Mouse (Mus musculus): ENCODE measurements around the gene Cdadc1. TPM values are rescaled to one million over a fixed set of nuclear protein-coding genes. Genes with fewer than 3 reads are reported as not detected.
A peak's percentile ranks its signal among the peaks of the same experiment; 100 is the strongest.

The Cdadc1 gene
- polyA plus RNA-seq (2012; rRNA removed), result 3.9 and 4.2 TPM in 2 replicates

DNA sequence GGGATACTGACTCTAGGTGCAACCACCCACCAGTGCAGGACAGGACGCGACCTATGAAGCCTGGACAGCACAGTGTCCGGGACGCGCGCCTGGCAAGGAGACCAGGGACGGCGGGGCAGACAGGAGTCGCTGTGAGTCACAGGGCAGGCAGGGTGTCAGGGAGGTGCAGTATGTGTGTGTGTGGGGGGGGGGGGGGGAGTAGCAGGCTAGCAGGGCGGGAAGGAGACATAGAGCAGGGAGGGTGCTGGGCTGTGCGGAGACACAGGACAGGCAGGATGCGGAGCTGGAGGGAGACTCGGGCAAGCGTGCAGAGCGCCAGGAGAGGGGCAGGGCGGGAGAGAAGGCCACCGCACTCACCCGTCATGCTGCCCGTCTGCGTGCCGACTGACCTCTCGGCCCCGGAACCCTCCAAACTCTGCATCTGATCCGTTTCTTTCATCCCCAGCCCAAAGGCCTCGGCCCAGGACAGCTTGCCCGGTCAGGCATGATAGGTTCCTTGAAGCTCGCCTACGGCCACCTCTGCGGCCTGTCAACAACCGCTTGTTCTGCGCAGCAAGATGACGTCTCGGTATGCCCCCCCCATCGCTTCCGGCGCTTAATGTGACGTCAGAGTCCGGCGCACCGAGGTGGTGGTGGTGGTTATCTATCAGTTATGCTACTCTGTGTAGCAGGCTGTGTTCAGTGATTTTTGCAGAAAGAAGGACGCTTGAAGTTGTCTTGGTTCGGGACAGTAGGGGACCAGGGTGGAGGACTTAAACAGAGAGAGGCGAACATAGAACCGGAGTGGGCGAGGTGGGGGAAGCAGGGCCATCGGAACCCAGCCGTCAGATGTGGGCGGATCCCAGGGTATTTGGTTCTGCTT is at the start of gene Cdadc1:
Cdadc1 (minus strand) TSS at position 562 of the 862 bp plus-strand sequence.
- peak; percentile 77 for DNase-seq (ENCODE audit: low read depth, low spot score)
- WGBS, result under 1% methylated on average over 47 of the region's 48 CpGs

- WGBS, result 57% methylated on average over 16 of the region's 16 CpGs
- no peak for DNase-seq (ENCODE audit: low read depth, low spot score)
These were observed 49.3 kb upstream of the Cdadc1 start for GRCm38 (mm10) chr14:59646826-59647697.

DNA sequence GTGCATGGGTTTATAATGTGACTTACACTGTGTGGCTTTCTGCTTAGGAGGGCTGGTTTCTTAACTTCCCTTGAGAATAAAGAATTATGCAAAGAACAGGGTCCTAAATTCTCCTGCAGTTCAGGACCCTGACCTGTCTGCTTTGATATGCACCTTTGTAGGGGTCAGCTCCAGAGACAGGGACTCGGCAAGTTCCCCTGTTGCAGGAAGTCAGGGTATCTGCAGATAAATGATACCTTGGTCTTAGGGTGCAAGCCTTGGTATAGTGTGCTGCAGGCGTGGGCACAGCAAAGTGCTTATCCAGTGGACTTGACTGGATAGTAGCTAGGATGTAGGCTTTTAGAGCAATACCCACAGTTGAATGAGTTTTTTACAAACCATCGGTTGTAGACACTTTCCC is 47.1 kb upstream of the Cdadc1 start:
- WGBS, result 93% methylated on average over 3 of the region's 3 CpGs
- no peak for DNase-seq (ENCODE audit: low read depth, low spot score)

DNA sequence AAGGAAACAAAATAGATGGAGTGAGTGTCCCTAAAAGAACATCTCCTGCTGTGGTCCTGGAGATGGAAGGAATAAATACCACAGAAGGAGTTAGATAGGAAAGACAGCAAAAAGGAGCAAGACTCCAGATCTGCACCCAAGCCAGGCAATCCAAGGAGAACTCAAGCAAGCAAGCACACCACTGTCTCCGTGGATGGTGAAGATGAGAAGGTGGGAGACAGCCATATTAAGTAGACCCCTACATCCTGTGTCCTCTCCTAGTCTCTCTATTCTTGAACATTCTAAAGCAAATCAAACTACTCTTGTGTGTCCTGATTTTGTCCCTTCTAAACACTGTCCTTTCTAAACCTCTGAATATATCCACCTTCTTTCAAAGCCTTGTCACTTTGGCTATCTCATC is 46.4 kb upstream of the Cdadc1 start:
- no peak for DNase-seq (ENCODE audit: low read depth, low spot score)
- 91% methylated on average over 1 of the region's 1 CpGs for WGBS

GRCm38 (mm10) chr14:59643582-59643981 is 45.8 kb upstream of the Cdadc1 start:
- WGBS, result 35% methylated on average over 12 of the region's 12 CpGs
- no peak for DNase-seq (ENCODE audit: low read depth, low spot score)

DNA sequence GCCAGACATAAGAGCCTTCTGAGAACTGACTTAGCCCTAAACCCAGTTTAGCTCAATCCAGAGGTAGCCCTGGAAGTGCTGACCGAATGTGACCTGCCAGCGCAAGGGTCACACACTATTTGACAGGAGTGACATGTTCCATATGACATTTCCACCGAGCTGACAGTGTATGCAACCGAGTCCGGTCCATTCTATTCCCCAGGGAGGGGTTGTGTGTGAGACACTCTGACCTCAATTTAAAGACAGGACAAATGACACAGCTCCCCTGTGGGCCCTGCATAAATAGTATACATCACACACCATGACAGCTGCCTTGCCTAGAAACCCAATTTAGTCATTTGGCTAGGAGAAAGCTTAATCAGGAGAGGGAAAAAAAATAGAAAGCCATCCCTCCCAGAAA is 44.1 kb upstream of the Cdadc1 start:
- no peak for DNase-seq (ENCODE audit: low read depth, low spot score)
- WGBS, result 72% methylated on average over 5 of the region's 5 CpGs

GRCm38 (mm10) chr14:59638906-59639703 is 41.3 kb upstream of the Cdadc1 start:
- WGBS, result 29% methylated on average over 7 of the region's 7 CpGs
- no peak for DNase-seq (ENCODE audit: low read depth, low spot score)

- no peak for DNase-seq (ENCODE audit: low read depth, low spot score)
- WGBS, result 79% methylated on average over 9 of the region's 9 CpGs
These were observed 36.2 kb upstream of the Cdadc1 start for GRCm38 (mm10) chr14:59633988-59634387.

- no peak for DNase-seq (ENCODE audit: low read depth, low spot score)
- WGBS, result 67% methylated on average over 5 of the region's 5 CpGs
These were observed 35.6 kb upstream of the Cdadc1 start for GRCm38 (mm10) chr14:59633295-59633898.

- DNase-seq (ENCODE audit: low read depth, low spot score), result no peak
- 95% methylated on average over 6 of the region's 6 CpGs for WGBS
These were observed 34.3 kb upstream of the Cdadc1 start for GRCm38 (mm10) chr14:59632067-59632466.

GRCm38 (mm10) chr14:59630096-59630495 is 32.3 kb upstream of the Cdadc1 start:
- DNase-seq (ENCODE audit: low read depth, low spot score), result no peak
- WGBS, result 92% methylated on average over 9 of the region's 9 CpGs

GRCm38 (mm10) chr14:59629308-59629707 is 31.5 kb upstream of the Cdadc1 start:
- 73% methylated on average over 15 of the region's 15 CpGs for WGBS

GRCm38 (mm10) chr14:59627823-59628222 is 30.1 kb upstream of the Cdadc1 start:
- WGBS, result 15% methylated on average over 7 of the region's 7 CpGs
- DNase-seq (ENCODE audit: low read depth, low spot score), result no peak

More at GRCm38 (mm10) chr14:59629308-59629707, 31.5 kb upstream of the Cdadc1 start:
- no peak for DNase-seq (ENCODE audit: low read depth, low spot score)

- no peak for DNase-seq (ENCODE audit: low read depth, low spot score)
- 22% methylated on average over 9 of the region's 9 CpGs for WGBS
These were observed 29.5 kb upstream of the Cdadc1 start for GRCm38 (mm10) chr14:59627142-59627680.

DNA sequence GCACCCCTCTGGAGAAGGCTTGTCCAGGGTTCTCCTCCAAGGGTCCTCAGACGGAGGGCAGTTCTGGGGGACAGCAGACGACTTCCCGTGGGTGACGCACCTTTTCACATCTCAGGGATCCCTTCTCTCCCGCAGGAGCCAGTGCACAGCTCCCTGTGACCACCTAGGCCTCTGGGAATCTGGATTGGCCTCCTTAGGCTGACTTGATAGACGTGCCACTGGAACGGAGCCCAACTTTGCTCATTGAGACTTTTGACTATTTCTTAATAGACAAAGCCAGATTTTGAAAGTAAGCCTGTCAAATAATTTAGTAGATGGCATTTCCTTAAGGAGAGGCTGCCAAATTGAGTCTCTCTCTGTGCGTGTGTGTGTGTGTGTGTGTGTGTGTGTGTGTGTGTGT is 29.0 kb upstream of the Cdadc1 start:
- 20% methylated on average over 8 of the region's 8 CpGs for WGBS
- DNase-seq (ENCODE audit: low read depth, low spot score), result no peak

- no peak for DNase-seq (ENCODE audit: low read depth, low spot score)
- under 1% methylated on average over 51 of the region's 51 CpGs for WGBS
These were observed 28.1 kb upstream of the Cdadc1 start for GRCm38 (mm10) chr14:59625806-59626364.

DNA sequence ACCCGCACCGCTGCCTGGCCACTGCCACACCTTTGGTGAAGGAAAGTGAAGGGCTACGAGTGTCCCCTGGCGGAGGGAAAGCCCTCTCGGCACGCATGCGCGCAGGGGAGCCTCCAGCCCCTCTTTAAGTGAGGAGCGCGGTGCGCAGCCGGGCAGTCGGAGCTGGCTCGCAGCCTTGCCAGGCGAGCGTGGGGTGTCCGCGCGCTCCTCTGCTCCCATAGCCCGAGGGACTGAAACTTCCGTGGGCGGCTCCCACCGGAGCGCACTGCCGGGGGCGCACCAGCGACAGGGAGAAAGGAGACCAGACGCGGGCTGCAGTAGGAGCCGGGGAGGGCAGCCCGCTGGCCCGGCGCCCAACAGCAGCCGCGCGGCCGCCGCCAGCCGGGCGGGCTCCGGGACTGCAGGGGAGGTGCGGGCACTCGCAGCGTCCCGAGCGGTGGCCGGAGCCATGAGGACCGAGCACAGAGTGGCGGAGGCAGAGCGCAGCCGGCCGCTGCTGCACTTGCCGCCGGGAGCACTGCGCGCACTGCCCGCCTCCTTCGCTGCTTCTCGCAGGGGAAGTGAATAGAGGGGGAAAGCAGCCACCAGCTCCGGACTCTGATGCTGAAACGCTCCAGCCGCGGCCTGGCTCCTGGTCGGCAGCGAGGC is 27.5 kb upstream of the Cdadc1 start, which contains the start of gene Shisa2:
Shisa2 (plus strand) TSS at position 151 of the 648 bp plus-strand sequence.
- under 1% methylated on average over 65 of the region's 65 CpGs for WGBS
- peak; percentile 67 for DNase-seq (ENCODE audit: low read depth, low spot score)

DNA sequence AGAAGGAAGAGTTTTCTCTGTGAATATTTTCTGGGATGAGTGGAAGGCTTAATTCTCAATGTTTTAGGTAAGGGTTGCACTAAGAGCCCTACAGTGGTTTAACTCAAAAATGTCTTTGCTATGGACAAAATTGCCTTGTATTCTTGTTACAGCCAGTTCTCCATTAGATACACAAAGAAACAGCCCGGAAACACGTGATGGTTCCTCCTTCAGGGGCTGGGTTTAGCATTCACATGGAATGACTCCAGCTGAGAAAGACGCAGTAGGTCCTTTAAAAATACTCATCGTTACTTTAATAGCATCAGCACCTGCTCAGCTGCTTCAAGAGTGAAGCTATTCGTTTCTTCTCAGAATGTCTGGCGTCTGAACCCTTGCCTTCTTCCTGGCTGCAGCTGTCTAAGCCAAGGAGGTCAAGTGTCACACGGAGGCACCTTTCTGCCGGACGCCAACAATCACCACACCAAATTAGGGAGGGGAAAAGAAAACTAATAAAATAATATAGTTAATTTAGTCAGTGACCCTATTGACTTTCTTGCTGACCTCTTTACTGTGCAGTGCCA is 26.6 kb upstream of the Cdadc1 start:
- no peak for DNase-seq (ENCODE audit: low read depth, low spot score)
- 30% methylated on average over 9 of the region's 9 CpGs for WGBS

All from large intestine, adult 2 months (tissue).